Mouse (Mus musculus) layer of hippocampus, adult 9-11 months (tissue): ENCODE results near the gene Tnfrsf19.

Source experiments
- DNase-seq: peaks from one replicate; pipeline ENCODE4 v3.0.0; 2022

The Tnfrsf19 gene

DNA sequence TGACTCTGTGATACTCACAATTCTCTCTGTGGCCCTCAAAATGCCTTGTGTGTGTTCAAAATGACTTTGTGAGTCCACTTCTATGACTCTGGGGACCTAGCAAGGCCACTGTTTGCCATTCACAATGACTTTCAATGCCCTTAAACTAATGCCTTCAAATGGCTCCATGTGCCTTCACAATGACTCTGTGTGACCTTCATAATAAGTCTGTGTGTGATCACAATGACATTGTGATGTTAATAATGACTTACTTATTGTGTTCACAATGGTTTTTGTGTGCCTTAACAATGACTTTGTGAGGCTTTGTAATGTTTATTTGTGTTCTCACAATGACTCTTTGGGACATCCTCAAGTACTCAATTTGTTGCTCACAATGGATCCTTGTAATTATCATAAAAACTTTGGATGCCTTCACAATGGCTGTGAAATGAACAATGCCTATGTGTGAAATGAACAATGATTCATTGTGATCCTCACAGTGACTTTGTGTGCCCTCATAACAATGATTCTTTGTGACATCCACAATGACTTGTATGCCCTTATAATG, 88.6 kb downstream of the Tnfrsf19 start:
- no peak for DNase-seq

DNA sequence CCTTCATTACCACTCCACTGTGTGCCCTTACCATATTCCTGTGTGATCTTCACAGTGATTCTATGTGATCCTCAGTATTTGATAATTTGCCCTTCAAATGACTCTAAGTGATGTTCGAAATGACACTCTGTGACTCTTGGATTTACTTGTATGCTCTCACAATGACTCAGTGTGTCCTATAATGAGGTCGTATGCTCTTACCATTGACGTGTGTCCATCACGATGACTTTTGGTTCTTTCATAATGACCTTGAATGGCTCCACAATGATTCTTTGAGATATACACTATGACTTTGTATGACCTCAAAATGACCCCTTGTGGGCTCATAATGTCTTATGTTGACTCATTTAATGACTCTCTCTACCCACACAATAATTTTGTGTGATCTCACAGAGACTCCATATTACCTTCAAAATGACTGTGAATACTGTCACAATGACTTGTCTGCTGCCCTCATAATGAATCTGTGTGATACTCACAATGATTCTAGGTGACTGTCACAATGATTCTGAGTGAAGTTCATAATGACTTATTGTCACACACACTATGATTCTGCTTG, 108.7 kb downstream of the Tnfrsf19 start:
- DNase-seq: no peak

DNA sequence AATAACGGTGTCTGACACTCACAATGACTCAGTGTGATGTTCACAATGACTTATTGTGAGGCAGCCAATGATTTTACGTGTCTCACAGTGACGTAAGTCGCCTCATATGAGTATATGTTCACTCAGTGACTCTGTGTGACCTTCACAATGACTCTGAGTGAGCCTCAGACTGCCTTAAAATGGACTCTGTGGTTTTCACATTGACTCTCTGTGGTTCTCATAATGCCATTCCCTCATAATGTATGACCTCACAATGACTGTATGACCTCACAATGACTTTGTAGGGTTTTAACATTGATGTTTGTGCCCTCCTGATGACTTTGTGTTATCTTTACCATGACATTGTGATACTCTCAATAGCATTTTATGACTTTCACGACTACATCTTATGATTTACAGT, 110.6 kb downstream of the Tnfrsf19 start:
- DNase-seq: no peak

DNA sequence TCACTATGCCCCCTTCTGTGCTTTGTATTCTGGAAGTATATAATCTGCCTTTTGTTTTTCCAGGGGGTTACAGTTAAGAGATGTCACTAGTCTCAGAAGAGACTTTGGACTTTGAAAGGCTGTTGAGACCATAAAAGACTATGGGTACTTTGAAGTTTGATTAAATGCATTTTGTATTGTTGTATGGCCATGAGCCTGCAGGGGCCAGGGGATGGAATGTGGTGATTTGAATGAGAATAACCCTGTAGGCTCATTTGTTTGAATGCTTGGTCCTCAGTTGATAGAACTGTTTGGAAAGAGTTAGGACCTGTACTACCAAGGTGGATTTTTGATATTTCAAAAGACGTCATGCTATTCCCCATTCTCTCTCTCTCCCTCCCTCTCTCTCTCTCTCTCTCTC, 120.3 kb downstream of the Tnfrsf19 start:
- DNase-seq: no peak

DNA sequence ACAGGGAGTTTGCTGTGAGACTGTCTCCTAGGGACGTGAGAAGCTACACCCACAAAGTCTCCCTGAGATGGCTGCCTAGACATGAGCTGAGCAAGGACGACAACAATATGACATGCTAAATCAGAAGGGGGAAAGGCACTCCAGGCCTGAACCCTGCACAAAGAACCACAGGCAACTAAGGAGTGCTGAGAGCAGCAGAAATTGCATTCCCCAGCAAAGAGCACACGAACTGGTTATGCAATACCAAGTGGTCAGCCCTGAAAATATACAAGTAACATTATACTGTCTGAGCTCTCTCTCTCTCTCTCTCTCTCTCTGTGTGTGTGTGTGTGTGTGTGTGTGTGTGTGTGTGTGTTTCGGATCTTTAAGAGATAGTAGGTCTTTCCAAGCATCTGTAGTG, 129.6 kb downstream of the Tnfrsf19 start:
- no peak for DNase-seq
